Mouse (Mus musculus): ENCODE data around the gene Fam107b.

- TF ChIP-seq CTCF (IDR thresholded peaks at IDR 0.05; ENCODE audit: low read depth) = no peak
- TF ChIP-seq EP300 (IDR thresholded peaks at IDR 0.05; ENCODE audit: low read depth) = no peak
Observed at GRCm38 (mm10) chr2:3622158-3622557, 51.9 kb downstream of the Fam107b start.

All from liver, embryonic 14.5 days (tissue).